Mouse (Mus musculus): ENCODE results near the gene Rab3b. TPM values are rescaled to one million over a fixed set of nuclear protein-coding genes. Genes with fewer than 3 reads are reported as not detected.

Rab3b gene
- polyA plus RNA-seq, 1 experiment: 0.23 TPM

DNA sequence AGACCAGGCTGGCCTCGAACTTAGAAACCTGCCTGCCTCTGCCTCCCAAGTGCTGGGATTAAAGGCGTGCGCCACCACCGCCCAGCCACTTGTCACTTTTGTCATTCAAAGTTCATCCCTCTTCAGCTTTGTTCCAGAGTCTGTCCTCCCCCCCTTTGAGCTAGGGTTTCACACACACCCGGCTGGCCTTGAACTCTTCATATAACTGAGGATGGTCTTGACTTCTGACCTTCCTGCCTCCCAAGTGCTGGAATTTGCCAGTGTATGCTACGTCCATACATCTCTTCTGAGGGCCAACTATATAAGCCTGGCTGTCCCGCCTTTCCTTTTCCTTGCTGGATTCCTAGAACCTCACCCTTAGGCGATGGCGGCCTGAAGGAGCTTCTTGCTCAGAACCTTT, 24.0 kb downstream of the Rab3b start:
- Histone ChIP-seq H3ac (ENCODE audit: control insufficient read depth, insufficient read length) (no peak overlapping the region), H3K27me3 (ENCODE audit: control insufficient read depth, insufficient read depth, insufficient read length) (no peaks in the 10 kb centered on the region), H3K79me2 (ENCODE audit: control insufficient read depth, insufficient read depth) (no peaks in the 10 kb centered on the region), H3K4me3 (no peak overlapping the region), H3K4me2 (ENCODE audit: low read depth) (no peak overlapping the region), H3K36me3 (ENCODE audit: control insufficient read depth, insufficient read depth) (no peaks in the 10 kb centered on the region)
- TF ChIP-seq TCF12 (IDR thresholded peaks at IDR 0.05; ENCODE audit: insufficient read depth, poor library complexity, severe bottlenecking) (no peak), E2F4 (IDR thresholded peaks at IDR 0.05; ENCODE audit: insufficient read depth) (no peak), MYOG (IDR thresholded peaks at IDR 0.05; ENCODE audit: control insufficient read depth in 1 of 3, insufficient read depth in 1 of 3, insufficient read length in 2 of 3, low read depth in 2 of 3) (no peak), REST (IDR thresholded peaks at IDR 0.05; ENCODE audit: insufficient read depth, insufficient read length) (no peak), CEBPB (IDR thresholded peaks at IDR 0.05; ENCODE audit: insufficient read depth, poor library complexity, severe bottlenecking) (no peak), SRF (IDR thresholded peaks at IDR 0.05; ENCODE audit: control insufficient read depth, insufficient read length, low read depth) (no peak), POLR2AphosphoS2 (IDR thresholded peaks at IDR 0.05; ENCODE audit: insufficient read length, low read depth) (no peak), POLR2A (IDR thresholded peaks at IDR 0.05; ENCODE audit: insufficient read length, low read depth) (no peak), MAX (IDR thresholded peaks at IDR 0.05; ENCODE audit: low read depth) (no peak), TCF3 (IDR thresholded peaks at IDR 0.05; ENCODE audit: insufficient read length, low read depth) (no peak), USF1 (IDR thresholded peaks at IDR 0.05; ENCODE audit: low read depth) (no peak), MYOD1 (IDR thresholded peaks at IDR 0.05; ENCODE audit: control insufficient read depth in 1 of 3, insufficient read length in 2 of 3, low read depth in 2 of 3) (no peak)

DNA sequence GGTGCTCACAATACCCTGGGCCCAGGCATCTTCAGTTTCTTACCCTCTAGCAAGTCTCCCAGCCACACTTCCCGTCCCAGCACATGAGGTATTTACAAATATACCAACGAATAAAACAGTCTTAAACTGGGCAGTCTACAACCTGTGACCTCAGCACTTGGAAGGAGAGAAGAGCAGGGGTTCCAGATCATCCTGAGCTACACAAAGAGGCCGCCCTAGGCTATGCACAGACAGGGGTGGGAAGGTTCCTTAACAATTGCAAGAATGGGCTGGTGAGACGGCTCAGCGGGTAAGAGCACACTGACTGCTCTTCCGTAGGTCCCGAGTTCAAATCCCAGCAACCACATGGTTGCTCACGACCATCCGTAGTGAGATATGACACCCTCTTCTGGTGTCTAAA, 24.5 kb downstream of the Rab3b start:
- Histone ChIP-seq H3K4me3 (no peak overlapping the region), H3K79me2 (ENCODE audit: control insufficient read depth, insufficient read depth) (no peaks in the 10 kb centered on the region), H3K27me3 (ENCODE audit: control insufficient read depth, insufficient read depth, insufficient read length) (no peaks in the 10 kb centered on the region), H3K36me3 (ENCODE audit: control insufficient read depth, insufficient read depth) (no peaks in the 10 kb centered on the region), H3K4me2 (ENCODE audit: low read depth) (no peak overlapping the region), H3ac (ENCODE audit: control insufficient read depth, insufficient read length) (no peak overlapping the region)
- TF ChIP-seq POLR2A (IDR thresholded peaks at IDR 0.05; ENCODE audit: insufficient read length, low read depth): no peak
- TF ChIP-seq POLR2AphosphoS2 (IDR thresholded peaks at IDR 0.05; ENCODE audit: insufficient read length, low read depth): no peak
- no peak for TF ChIP-seq SRF (IDR thresholded peaks at IDR 0.05; ENCODE audit: control insufficient read depth, insufficient read length, low read depth)
- no peak for TF ChIP-seq CEBPB (IDR thresholded peaks at IDR 0.05; ENCODE audit: insufficient read depth, poor library complexity, severe bottlenecking)
- TF ChIP-seq MYOD1 (IDR thresholded peaks at IDR 0.05; ENCODE audit: control insufficient read depth in 1 of 3, insufficient read length in 2 of 3, low read depth in 2 of 3): no peak

DNA sequence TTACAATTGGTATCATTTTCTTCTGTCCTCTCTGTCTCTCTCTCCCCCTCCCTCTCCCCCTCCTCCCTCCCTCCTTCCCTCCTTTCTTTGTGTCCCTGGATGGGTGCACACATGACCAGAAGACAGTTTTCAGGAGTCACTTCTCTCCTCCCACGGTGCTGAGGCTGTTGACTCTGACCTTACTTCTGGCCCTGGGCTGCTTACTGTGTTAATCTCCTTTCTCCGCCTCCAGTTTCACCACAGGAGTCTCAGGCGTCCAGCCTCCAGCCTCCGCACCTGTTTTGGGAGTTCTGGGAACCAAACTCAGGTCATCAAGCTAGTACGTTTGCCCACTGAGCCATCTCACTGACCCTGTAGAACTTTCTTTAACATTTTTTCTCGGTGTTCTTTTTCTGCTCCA, 25.2 kb downstream of the Rab3b start:
- no peaks in the 10 kb centered on the region for H3K36me3 ChIP-seq (ENCODE audit: control insufficient read depth, insufficient read depth)
- H3K27me3 ChIP-seq (ENCODE audit: control insufficient read depth, insufficient read depth, insufficient read length): no peaks in the 10 kb centered on the region

DNA sequence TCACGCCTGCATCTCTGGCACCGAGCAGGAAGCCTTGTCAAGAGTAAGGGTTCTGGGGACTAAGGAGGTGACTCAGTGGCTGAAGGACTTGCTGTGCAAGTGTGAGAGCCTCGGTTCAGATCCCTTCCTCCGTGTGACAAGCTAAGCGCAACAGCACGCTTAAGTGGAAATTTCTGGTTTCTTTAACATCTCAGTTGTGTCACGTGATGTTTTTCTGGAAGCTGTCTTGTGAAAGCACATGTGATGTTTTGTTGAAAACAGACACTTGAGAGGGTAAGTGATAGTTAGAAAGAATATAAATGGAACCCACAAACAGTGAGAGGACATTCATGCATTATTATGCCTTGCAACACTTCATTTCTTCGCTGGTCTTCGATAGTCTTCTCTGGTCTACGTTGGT, 25.9 kb downstream of the Rab3b start:
- no peak overlapping the region for H3K4me2 ChIP-seq (ENCODE audit: low read depth)
- H3K79me2 ChIP-seq (ENCODE audit: control insufficient read depth, insufficient read depth): no peaks in the 10 kb centered on the region
- H3K4me3 ChIP-seq: no peak overlapping the region
- H3K27me3 ChIP-seq (ENCODE audit: control insufficient read depth, insufficient read depth, insufficient read length): no peaks in the 10 kb centered on the region
- no peak overlapping the region for H3ac ChIP-seq (ENCODE audit: control insufficient read depth, insufficient read length)
- TF ChIP-seq MAX (IDR thresholded peaks at IDR 0.05; ENCODE audit: low read depth): no peak
- no peak for TF ChIP-seq REST (IDR thresholded peaks at IDR 0.05; ENCODE audit: insufficient read depth, insufficient read length)
- no peak for TF ChIP-seq POLR2AphosphoS2 (IDR thresholded peaks at IDR 0.05; ENCODE audit: insufficient read length, low read depth)
- no peak for TF ChIP-seq E2F4 (IDR thresholded peaks at IDR 0.05; ENCODE audit: insufficient read depth)
- no peak for TF ChIP-seq MYOD1 (IDR thresholded peaks at IDR 0.05; ENCODE audit: control insufficient read depth in 1 of 3, insufficient read length in 2 of 3, low read depth in 2 of 3)
- TF ChIP-seq TCF12 (IDR thresholded peaks at IDR 0.05; ENCODE audit: insufficient read depth, poor library complexity, severe bottlenecking): no peak
- no peak for TF ChIP-seq USF1 (IDR thresholded peaks at IDR 0.05; ENCODE audit: low read depth)
- no peak for TF ChIP-seq SRF (IDR thresholded peaks at IDR 0.05; ENCODE audit: control insufficient read depth, insufficient read length, low read depth)
- TF ChIP-seq CEBPB (IDR thresholded peaks at IDR 0.05; ENCODE audit: insufficient read depth, poor library complexity, severe bottlenecking): no peak
- TF ChIP-seq POLR2A (IDR thresholded peaks at IDR 0.05; ENCODE audit: insufficient read length, low read depth): no peak
- TF ChIP-seq TCF3 (IDR thresholded peaks at IDR 0.05; ENCODE audit: insufficient read length, low read depth): no peak
- TF ChIP-seq MYOG (IDR thresholded peaks at IDR 0.05; ENCODE audit: control insufficient read depth in 1 of 3, insufficient read depth in 1 of 3, insufficient read length in 2 of 3, low read depth in 2 of 3): no peak
- H3K36me3 ChIP-seq (ENCODE audit: control insufficient read depth, insufficient read depth): no peaks in the 10 kb centered on the region

More for the DNA sequence above, 25.2 kb downstream of the Rab3b start:
- H3K4me3 ChIP-seq: no peak overlapping the region
- H3K4me2 ChIP-seq (ENCODE audit: low read depth): no peak overlapping the region
- no peak overlapping the region for H3ac ChIP-seq (ENCODE audit: control insufficient read depth, insufficient read length)
- no peaks in the 10 kb centered on the region for H3K79me2 ChIP-seq (ENCODE audit: control insufficient read depth, insufficient read depth)
- peak in 1 of 3 experiments; percentile 54 for TF ChIP-seq MYOD1 (IDR thresholded peaks at IDR 0.05; ENCODE audit: control insufficient read depth in 1 of 3, insufficient read length in 2 of 3, low read depth in 2 of 3)
- TF ChIP-seq MYOG (IDR thresholded peaks at IDR 0.05; ENCODE audit: control insufficient read depth in 1 of 3, insufficient read depth in 1 of 3, insufficient read length in 2 of 3, low read depth in 2 of 3): peak in 1 of 3 experiments; percentile 37
- no peak for TF ChIP-seq USF1 (IDR thresholded peaks at IDR 0.05; ENCODE audit: low read depth)

DNA sequence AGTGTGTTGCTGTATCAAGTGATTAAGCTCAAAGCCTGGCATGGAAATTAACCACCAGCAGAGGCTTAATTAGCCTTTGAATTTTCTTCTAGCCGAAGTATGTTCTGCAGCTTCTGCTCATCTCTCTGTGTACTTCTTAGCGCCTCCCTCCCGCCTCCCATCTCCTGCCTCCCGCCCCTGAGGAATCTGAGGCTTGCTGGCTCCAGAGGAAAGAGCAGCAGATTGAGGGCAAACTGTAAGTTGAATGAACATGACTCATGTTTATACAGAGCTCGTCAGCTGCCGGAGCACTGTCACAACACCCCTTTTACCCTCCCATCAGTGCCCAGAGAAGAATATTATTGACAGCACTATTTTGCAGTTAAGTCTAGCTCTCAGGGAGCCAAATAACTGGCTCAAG, 27.0 kb downstream of the Rab3b start:
- Histone ChIP-seq H3K27me3 (ENCODE audit: control insufficient read depth, insufficient read depth, insufficient read length) (no peaks in the 10 kb centered on the region), H3K36me3 (ENCODE audit: control insufficient read depth, insufficient read depth) (no peaks in the 10 kb centered on the region), H3K79me2 (ENCODE audit: control insufficient read depth, insufficient read depth) (no peaks in the 10 kb centered on the region), H3ac (ENCODE audit: control insufficient read depth, insufficient read length) (no peak overlapping the region), H3K4me2 (ENCODE audit: low read depth) (peak overlapping the region; percentile 68), H3K4me3 (no peak overlapping the region)
- no peak for TF ChIP-seq CEBPB (IDR thresholded peaks at IDR 0.05; ENCODE audit: insufficient read depth, poor library complexity, severe bottlenecking)
- peak in 2 of 3 experiments; percentile 14 to 71 for TF ChIP-seq MYOD1 (IDR thresholded peaks at IDR 0.05; ENCODE audit: control insufficient read depth in 1 of 3, insufficient read length in 2 of 3, low read depth in 2 of 3)
- TF ChIP-seq TCF3 (IDR thresholded peaks at IDR 0.05; ENCODE audit: insufficient read length, low read depth): no peak
- peak in 2 of 3 experiments; percentile 40 to 71 for TF ChIP-seq MYOG (IDR thresholded peaks at IDR 0.05; ENCODE audit: control insufficient read depth in 1 of 3, insufficient read depth in 1 of 3, insufficient read length in 2 of 3, low read depth in 2 of 3)
